Mouse (Mus musculus) hindbrain, postnatal 0 days (tissue): ENCODE data around the gene Nxpe4. TPM values are rescaled to one million over a fixed set of nuclear protein-coding genes. Genes with fewer than 3 reads are reported as not detected.

Experiments used
- ATAC-seq: fragments of 200-750 bp; cut with Nextera tagmentation; 2 replicates; pipeline ENCODE4 v1.8.0; 2017; ENCODE audit warnings: mild to moderate bottlenecking, moderate TSS enrichment, moderate library complexity
- DNase-seq: peaks from one replicate; pipeline ENCODE4 v3.0.0-alpha.2; 2015; ENCODE audit warnings: low spot score
- H3K27ac ChIP-seq: fragments of 300-500 bp; sonication (generic); 2 replicates; pipeline ENCODE4 v1.5.1; 2014; ENCODE audit warnings: mild to moderate bottlenecking
- H3K27me3 ChIP-seq: fragments of 300-500 bp; sonication (generic); 2 replicates; pipeline ENCODE4 v1.6.1; 2014; ENCODE audit warnings: low read length, mixed read lengths; ENCODE audit not compliant: insufficient read depth
- H3K36me3 ChIP-seq: fragments of 300-500 bp; sonication (generic); 2 replicates; pipeline ENCODE4 v1.6.1; 2014; ENCODE audit warnings: low read length, mixed read lengths; ENCODE audit not compliant: insufficient read depth
- H3K4me1 ChIP-seq: fragments of 300-500 bp; sonication (generic); 2 replicates; pipeline ENCODE4 v1.6.1; 2014; ENCODE audit warnings: antibody characterized with exemption, low read length, mixed read lengths; ENCODE audit not compliant: insufficient read depth
- H3K4me2 ChIP-seq: fragments of 300-500 bp; sonication (generic); 2 replicates; pipeline ENCODE4 v1.6.1; 2014; ENCODE audit warnings: low read depth, mild to moderate bottlenecking, low read length, moderate library complexity, mixed read lengths
- H3K4me3 ChIP-seq: fragments of 300-500 bp; sonication (generic); 2 replicates; pipeline ENCODE4 v1.5.1; 2014; ENCODE audit warnings: low read length
- H3K9ac ChIP-seq: fragments of 300-500 bp; sonication (generic); replicated peaks from 2 replicates; pipeline ENCODE4 v1.6.1; 2014; ENCODE audit warnings: mild to moderate bottlenecking, low read length, moderate library complexity, mixed read lengths
- H3K9me3 ChIP-seq: fragments of 300-500 bp; sonication (generic); 2 replicates; pipeline ENCODE4 v1.6.1; 2016; ENCODE audit warnings: low read length, mixed read lengths
- CTCF ChIP-seq: IDR thresholded peaks from 2 replicates; pipeline ENCODE4 v1.5.1; 2016; ENCODE audit warnings: antibody characterized with exemption, control low read depth, low read depth
- WGBS: fragments of 180-500 bp; shearing (Covaris S2); extraction: QIAGEN DNeasy Blood & Tissue Kit; methylation state at CpG from one replicate; pipeline ENCODE4 v1.1.7; 2014; 5-methylcytosine and 5-hydroxymethylcytosine counted together
- polyA plus RNA-seq: library from polyadenylated mRNA; unstranded; fragments of >200 nt; fragmentation: Nextera tagmentation; extraction: Ambion mirVana; gene quantifications from 2 replicates; pipeline ENCODE4 v1.2.1, GENCODE M21; 2015
- total RNA-seq: library from RNA; depleted of rRNA; stranded (reverse); fragments of >200 nt; gene quantifications from 2 replicates; pipeline ENCODE4 v1.2.3, GENCODE M21; 2014

Nxpe4 gene
- total and polyA plus RNA-seq, 2 experiments from 2014 or later = 10.8 to 17.1 TPM

DNA sequence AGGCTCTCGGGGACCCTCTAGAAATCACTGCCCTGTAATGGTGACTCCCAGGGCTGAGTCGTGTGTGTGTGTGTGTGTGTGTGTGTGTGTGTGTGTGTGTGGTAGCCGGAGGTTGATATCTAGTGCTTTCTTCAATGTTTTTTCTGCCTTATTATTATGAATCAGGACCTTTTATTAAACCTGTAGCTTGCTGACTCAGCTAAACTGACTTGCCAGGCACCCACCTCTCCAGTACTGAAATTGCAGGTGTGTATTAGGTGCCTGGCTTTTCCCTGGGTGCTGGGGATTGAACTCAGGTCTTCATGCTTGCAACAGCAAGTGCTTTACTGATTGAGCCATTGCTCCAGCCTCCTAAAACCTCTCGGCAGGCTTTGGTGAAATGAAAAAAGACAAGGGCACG lies 50.1 kb downstream of the Nxpe4 start:
- H3K27me3 ChIP-seq = no peaks in the 10 kb centered on the region
- H3K9ac ChIP-seq = no peak overlapping the region
- WGBS = 88% methylated on average over 5 of the region's 5 CpGs
- no peak for TF ChIP-seq CTCF
- H3K9me3 ChIP-seq = no peaks in the 10 kb centered on the region
- no peaks in the 10 kb centered on the region for H3K36me3 ChIP-seq
- H3K4me1 ChIP-seq = no peaks in the 10 kb centered on the region
- no peak overlapping the region for H3K27ac ChIP-seq
- no peak overlapping the region for H3K4me3 ChIP-seq
- ATAC-seq = no peak
- H3K4me2 ChIP-seq = no peak overlapping the region
- no peak for DNase-seq

DNA sequence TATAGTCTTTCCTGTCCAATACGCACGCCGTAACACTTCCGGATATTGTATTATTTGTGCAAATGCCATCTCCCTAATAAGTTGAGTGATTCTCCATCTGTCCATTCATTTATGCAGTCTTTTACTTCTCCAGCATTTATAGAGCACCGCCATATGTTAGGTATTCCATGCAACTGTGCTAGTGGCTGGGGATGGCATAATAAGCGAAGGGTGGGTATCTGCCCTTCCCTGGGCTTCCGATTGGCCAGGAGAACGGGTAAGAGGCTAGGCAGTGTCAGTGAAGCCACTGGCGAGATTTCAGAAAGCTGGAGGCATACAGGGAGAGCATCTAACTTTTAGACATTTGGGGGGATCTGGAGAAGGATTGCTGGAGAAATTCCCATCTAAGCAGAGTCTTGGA lies 52.9 kb downstream of the Nxpe4 start:
- Histone ChIP-seq H3K27me3 (no peaks in the 10 kb centered on the region), H3K36me3 (no peaks in the 10 kb centered on the region), H3K4me3 (no peak overlapping the region), H3K4me2 (no peak overlapping the region), H3K9ac (no peak overlapping the region), H3K27ac (no peak overlapping the region), H3K4me1 (no peaks in the 10 kb centered on the region), H3K9me3 (no peaks in the 10 kb centered on the region)
- TF ChIP-seq CTCF = no peak
- ATAC-seq (no peak), DNase-seq (no peak)
- 82% methylated on average over 9 of the region's 9 CpGs for WGBS

GRCm38 (mm10) chr9:48216091-48217001 lies 54.5 kb downstream of the Nxpe4 start:
- no peak for TF ChIP-seq CTCF
- Histone ChIP-seq H3K4me2 (no peak overlapping the region), H3K4me3 (no peak overlapping the region), H3K36me3 (no peaks in the 10 kb centered on the region), H3K27ac (no peak overlapping the region), H3K4me1 (no peaks in the 10 kb centered on the region), H3K9ac (no peak overlapping the region), H3K27me3 (no peaks in the 10 kb centered on the region), H3K9me3 (no peaks in the 10 kb centered on the region)
- WGBS = 72% methylated on average over 13 of the region's 13 CpGs
- DNase-seq = no peak
- no peak for ATAC-seq

DNA sequence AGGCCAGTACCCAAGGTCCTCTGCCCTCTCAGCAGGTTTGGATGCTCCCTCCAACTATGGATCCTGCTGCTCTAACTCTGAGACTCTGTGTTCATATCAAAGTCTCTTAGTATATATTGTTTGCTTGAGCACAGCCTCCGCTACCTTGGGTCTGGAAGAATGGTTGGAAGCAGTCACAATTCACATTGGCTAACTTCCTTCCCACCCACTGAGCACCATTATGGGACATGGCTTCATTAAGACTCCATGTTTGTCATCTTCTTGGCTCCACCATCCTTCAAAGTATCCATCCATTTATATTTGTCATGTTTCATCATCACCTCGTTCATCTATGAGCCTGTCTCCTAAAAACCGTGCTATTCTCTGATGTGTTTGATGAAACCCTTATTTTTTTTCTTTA lies 68.9 kb downstream of the Nxpe4 start:
- no peaks in the 10 kb centered on the region for H3K9me3 ChIP-seq
- H3K27me3 ChIP-seq = no peaks in the 10 kb centered on the region
- no peak overlapping the region for H3K4me2 ChIP-seq
- no peak for ATAC-seq
- H3K27ac ChIP-seq = no peak overlapping the region
- no peak overlapping the region for H3K4me3 ChIP-seq
- DNase-seq = no peak
- WGBS = 66% methylated on average over 3 of the region's 3 CpGs
- no peak overlapping the region for H3K9ac ChIP-seq
- TF ChIP-seq CTCF = no peak
- H3K4me1 ChIP-seq = no peaks in the 10 kb centered on the region
- no peaks in the 10 kb centered on the region for H3K36me3 ChIP-seq

- H3K4me1 ChIP-seq = no peaks in the 10 kb centered on the region
These were observed 74.6 kb downstream of the Nxpe4 start for GRCm38 (mm10) chr9:48236455-48236854.

DNA sequence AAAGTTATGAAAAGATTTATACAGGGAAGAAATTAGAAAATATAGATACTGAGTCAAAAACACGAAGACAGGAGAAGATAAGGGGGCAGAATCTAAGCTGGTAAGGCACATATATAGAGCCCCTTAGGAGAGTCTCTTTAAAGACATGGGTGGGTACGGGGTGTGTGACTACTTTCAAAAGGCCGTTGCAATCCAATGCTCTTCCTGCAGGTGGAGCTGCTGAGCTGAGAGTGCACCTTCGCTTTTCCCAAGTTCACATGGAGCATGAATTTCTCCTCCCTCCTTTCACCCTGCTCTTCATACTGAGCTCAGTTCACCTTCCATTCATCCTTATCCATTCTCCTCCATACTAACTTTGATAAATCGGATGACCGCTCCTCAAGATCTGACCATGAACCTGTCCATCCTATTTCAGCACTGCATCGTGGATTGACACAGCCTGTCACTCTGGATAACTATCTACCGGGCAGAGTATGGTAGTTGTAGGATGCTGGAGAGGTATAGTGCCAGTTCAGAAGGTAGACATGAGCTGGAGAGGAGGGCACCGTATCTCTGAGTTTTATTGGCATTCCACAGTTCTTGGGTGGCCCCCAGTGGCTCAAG lies 76.4 kb downstream of the Nxpe4 start:
- peak; percentile 55 for TF ChIP-seq CTCF
- 88% methylated on average over 9 of the region's 9 CpGs for WGBS
- Histone ChIP-seq H3K4me2 (no peak overlapping the region), H3K4me3 (no peak overlapping the region), H3K4me1 (no peaks in the 10 kb centered on the region; the same call in 1 of the 2 replicates), H3K27ac (no peak overlapping the region), H3K9ac (no peak overlapping the region), H3K9me3 (no peaks in the 10 kb centered on the region), H3K27me3 (no peaks in the 10 kb centered on the region), H3K36me3 (no peaks in the 10 kb centered on the region)
- DNase-seq (no peak), ATAC-seq (no peak)

More at GRCm38 (mm10) chr9:48236455-48236854, 74.6 kb downstream of the Nxpe4 start:
- Histone ChIP-seq H3K4me2 (no peak overlapping the region), H3K9me3 (no peaks in the 10 kb centered on the region), H3K27me3 (no peaks in the 10 kb centered on the region), H3K36me3 (no peaks in the 10 kb centered on the region), H3K9ac (no peak overlapping the region), H3K4me3 (no peak overlapping the region), H3K27ac (no peak overlapping the region)
- ATAC-seq (no peak), DNase-seq (no peak)
- 73% methylated on average over 6 of the region's 6 CpGs for WGBS
- TF ChIP-seq CTCF = no peak

DNA sequence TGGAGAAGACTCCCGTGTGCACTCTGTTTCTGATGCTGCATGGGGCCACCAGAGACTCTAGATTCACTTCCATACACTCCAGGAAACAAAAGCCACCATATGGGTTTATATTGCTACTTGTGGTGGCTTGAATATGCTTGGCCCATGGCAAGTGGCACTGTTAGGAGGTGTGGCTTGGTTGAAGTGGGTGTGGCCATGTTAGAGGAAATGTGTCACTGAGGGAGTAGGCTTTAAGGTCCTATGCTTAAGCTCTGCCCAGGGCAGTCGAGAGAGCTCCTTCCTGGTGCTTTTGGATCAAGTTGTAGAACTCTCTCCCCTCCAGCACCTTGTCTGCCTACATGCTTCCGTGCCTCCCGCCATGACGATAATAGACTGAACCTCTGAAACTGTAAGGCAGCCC lies 77.6 kb downstream of the Nxpe4 start:
- 93% methylated on average over 5 of the region's 5 CpGs for WGBS

More for the DNA sequence above, 77.6 kb downstream of the Nxpe4 start:
- Histone ChIP-seq H3K4me2 (no peak overlapping the region), H3K27me3 (no peaks in the 10 kb centered on the region), H3K9ac (no peak overlapping the region), H3K4me1 (no peaks in the 10 kb centered on the region; the same call in 1 of the 2 replicates), H3K9me3 (no peaks in the 10 kb centered on the region), H3K27ac (no peak overlapping the region), H3K4me3 (no peak overlapping the region), H3K36me3 (no peaks in the 10 kb centered on the region)
- ATAC-seq (no peak), DNase-seq (no peak)
- TF ChIP-seq CTCF = no peak
